Mouse (Mus musculus): ENCODE data around the gene St6galnac1. TPM values are rescaled to one million over a fixed set of nuclear protein-coding genes. Genes with fewer than 3 reads are reported as not detected.
"Not testable (repeated sequence)": the region's sequence is repeated elsewhere in the genome, so short reads cannot be mapped to it uniquely, and the experiment has no call there.

St6galnac1 gene
- polyA plus RNA-seq, 1 experiment from 2014 or later = not detected

DNA sequence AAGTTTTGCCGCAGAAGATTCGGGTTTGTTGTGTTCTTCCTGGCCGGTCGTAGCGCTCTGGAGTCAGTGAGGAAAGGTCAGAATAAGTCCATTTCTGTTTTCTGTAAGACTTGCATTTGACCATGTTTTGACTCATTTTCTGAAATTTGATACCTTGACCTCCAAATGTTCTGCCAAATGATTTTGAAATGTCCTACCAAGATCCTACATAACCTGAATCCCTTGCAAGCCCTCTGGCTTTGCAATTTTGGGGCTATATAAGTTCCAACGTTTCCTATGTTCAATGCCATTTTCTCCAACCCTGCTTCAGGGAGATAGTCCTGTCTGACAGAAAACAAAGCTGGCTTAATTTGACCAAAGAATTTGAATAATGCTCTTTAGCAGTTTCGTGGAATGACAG, 11.0 kb downstream of the St6galnac1 start:
- Histone ChIP-seq H3K9ac (no peak overlapping the region), H3K27me3 (replicated peaks) (no peaks in the 10 kb centered on the region), H3K9me3 (replicated peaks) (no peaks in the 10 kb centered on the region), H3K27ac (ENCODE audit: poor library complexity, severe bottlenecking) (no peak overlapping the region), H3K4me2 (no peak overlapping the region), H3K4me3 (no peak overlapping the region), H3K4me1 (replicated peaks) (no peaks in the 10 kb centered on the region), H3K36me3 (no peaks in the 10 kb centered on the region)
- 86% methylated on average over 7 of the region's 7 CpGs for WGBS
- ATAC-seq (ENCODE audit: insufficient number of reproducible peaks, low FRiP score) = no peak

DNA sequence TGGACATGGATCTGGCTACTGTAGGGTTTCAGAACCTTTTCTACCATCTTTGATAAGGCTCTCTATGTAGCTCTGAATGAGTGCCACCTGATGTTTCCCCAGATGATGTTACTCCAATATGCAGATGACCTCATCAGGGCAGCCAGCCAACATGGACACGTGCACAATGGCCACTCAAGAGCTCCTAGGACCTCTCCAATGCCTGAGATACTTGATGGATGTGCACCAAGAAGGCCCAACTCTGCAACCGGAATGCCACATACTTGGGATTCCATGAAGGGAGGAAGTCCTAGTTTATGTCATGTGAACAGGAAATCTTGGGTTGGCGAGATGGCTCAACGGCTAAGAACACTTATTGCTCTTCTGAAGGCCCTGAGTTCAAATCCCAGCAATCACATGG, 20.1 kb downstream of the St6galnac1 start:
- H3K4me3 ChIP-seq = no peak overlapping the region
- no peak for ATAC-seq (ENCODE audit: insufficient number of reproducible peaks, low FRiP score)
- H3K27me3 ChIP-seq (replicated peaks) = no peaks in the 10 kb centered on the region; the same call in 1 of the 2 replicates
- no peak overlapping the region for H3K27ac ChIP-seq (ENCODE audit: poor library complexity, severe bottlenecking)
- no peaks in the 10 kb centered on the region for H3K4me1 ChIP-seq (replicated peaks)
- 60% methylated on average over 4 of the region's 4 CpGs for WGBS
- no peaks in the 10 kb centered on the region for H3K36me3 ChIP-seq
- no peak overlapping the region for H3K9ac ChIP-seq
- 0 out of 2 replicates have a peak, but pooled peaks cover 5% of the 10 kb centered on the region for H3K9me3 ChIP-seq (replicated peaks)
- no peak overlapping the region for H3K4me2 ChIP-seq

DNA sequence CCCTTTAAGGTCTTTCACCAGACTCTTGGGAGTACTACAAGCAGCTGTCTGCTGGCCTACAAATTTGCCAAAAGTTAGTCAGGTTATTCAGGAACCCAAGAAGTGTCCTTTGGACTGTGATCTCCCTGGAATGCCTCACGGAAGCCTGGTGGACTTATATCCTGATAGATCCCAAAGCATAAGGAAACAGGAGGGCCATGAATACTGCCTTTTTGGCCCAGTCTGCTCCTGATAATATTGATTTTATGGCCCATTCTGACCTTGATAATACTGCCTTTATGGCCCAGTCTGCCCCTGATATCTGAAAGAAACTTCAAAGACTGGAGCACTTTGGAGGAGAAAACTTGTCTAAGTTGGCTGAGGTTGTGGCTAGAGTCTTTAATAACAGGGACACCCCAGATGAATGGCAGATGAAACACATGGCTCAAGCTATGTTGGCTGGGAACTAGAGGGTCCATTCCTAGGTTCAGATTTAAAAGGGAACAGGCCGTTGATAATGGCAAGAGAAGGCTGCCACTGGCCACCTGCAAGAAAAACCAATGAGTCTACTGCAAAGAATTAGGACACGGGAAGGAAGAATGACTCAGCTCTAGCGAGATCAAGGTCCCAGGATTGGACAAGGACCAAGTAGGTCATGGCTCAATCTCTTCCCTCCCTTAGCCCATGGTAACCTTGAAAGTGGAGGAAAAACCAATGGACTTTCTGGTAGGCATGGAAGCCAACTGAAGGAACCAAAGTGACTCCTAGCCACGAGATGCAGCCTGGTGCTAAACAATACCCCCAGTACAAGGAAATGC, 21.4 kb downstream of the St6galnac1 start:
- Histone ChIP-seq H3K4me3 (no peak overlapping the region), H3K36me3 (no peaks in the 10 kb centered on the region), H3K27me3 (replicated peaks) (no peaks in the 10 kb centered on the region; the same call in 1 of the 2 replicates), H3K4me2 (no peak overlapping the region), H3K27ac (ENCODE audit: poor library complexity, severe bottlenecking) (no peak overlapping the region), H3K4me1 (replicated peaks) (no peaks in the 10 kb centered on the region), H3K9ac (no peak overlapping the region), H3K9me3 (replicated peaks) (0 out of 2 replicates have a peak, but pooled peaks cover 2% of the 10 kb centered on the region)
- ATAC-seq (ENCODE audit: insufficient number of reproducible peaks, low FRiP score) = no peak
- 80% methylated on average over 5 of the region's 5 CpGs for WGBS

DNA sequence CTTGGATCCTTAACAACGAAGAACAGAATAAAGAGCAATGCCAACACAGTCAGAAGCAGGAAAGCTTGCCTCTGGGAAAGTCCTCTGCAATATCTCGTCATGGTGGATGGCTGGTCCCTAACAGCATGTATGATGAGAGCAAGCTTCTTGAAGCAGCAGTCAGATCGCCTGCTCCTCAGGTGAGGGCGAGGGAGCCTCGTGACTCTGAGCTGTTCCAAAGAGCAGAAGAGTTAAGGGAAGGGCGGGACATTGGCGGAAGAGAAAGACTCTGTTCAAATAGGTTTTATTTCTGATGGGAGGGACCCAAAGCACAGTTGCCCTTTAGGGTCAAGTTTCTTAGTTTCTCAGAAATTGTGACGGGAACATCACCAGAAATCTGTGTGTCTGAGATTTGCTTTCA, 25.6 kb downstream of the St6galnac1 start:
- no peak overlapping the region for H3K4me3 ChIP-seq
- no peaks in the 10 kb centered on the region; the same call in 1 of the 2 replicates for H3K27me3 ChIP-seq (replicated peaks)
- H3K4me1 ChIP-seq (replicated peaks) = no peaks in the 10 kb centered on the region
- WGBS = 73% methylated on average over 8 of the region's 8 CpGs
- no peak overlapping the region for H3K9ac ChIP-seq
- H3K9me3 ChIP-seq (replicated peaks) = no peaks in the 10 kb centered on the region
- ATAC-seq (ENCODE audit: insufficient number of reproducible peaks, low FRiP score) = no peak
- no peaks in the 10 kb centered on the region for H3K36me3 ChIP-seq
- H3K4me2 ChIP-seq = no peak overlapping the region
- H3K27ac ChIP-seq (ENCODE audit: poor library complexity, severe bottlenecking) = no peak overlapping the region

DNA sequence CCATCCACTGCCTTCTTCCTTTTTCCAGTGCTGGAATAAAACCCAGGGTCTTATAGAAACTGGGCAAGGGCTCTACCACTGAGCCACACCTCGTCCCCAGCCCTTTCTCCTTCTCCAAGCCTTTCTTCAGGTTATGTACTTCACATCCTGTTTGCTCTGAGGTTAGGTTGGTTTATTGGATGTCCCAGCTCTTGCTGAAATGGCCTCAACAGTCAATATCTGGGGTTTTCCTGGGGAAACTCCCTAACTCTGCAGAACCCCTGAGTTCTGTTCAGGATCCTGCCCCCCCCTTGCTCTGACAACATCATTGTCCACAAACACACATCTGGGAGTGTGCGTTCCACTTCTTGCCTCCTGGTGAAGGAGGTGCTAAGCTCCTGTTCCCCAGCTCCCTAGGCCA, 26.6 kb downstream of the St6galnac1 start:
- H3K4me3 ChIP-seq; H3K27ac ChIP-seq (ENCODE audit: poor library complexity, severe bottlenecking); ATAC-seq (ENCODE audit: insufficient number of reproducible peaks, low FRiP score); H3K4me2 ChIP-seq; H3K9ac ChIP-seq; H3K27me3 ChIP-seq (replicated peaks); H3K9me3 ChIP-seq (replicated peaks); H3K36me3 ChIP-seq; H3K4me1 ChIP-seq (replicated peaks): not testable (repeated sequence)
- 79% methylated on average over 2 of the region's 2 CpGs for WGBS

DNA sequence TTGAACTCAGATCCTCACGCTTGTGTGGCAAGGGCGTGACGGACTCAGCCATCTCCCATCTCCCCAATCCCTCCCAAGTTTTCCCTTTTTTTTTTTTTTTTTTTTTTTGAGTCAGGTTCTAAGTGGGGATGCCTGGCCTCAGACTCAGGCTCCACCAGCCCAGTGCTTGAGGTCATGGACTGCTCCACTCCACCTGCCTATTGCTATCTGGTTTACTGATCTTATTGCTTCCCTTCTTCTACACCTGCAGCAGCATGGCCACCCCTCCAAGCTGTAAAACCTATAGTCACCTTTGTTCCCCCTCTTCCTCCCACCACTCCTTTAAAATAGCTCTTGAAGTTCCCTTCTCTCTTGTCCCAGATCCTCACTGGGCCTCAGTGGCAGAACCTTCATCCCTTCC, 28.5 kb downstream of the St6galnac1 start:
- WGBS = 86% methylated on average over 3 of the region's 3 CpGs
- ATAC-seq (ENCODE audit: insufficient number of reproducible peaks, low FRiP score); H3K9me3 ChIP-seq (replicated peaks): not testable (repeated sequence)

DNA sequence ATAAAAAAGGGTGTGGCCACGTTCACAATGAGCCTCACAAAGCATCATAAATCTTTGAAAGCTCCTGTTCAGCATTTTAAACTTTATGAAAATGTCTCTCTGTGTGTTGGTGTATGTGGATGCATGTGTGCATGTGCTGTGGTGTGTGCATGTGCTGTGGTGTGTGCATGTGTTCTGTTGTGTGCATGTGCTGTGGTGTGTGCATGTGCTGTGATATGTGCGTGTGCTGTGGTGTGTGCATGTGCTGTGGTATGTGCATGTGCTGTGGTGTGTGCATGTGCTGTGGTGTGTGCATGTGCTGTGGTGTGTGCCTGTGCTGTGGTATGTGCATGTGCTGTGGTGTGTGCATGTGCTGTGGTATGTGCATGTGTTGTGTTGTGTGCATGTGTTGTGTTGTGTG, 29.9 kb downstream of the St6galnac1 start:
- not testable (repeated sequence) for H3K4me1 ChIP-seq (replicated peaks); H3K9ac ChIP-seq; H3K4me3 ChIP-seq; H3K4me2 ChIP-seq; H3K27ac ChIP-seq (ENCODE audit: poor library complexity, severe bottlenecking); H3K27me3 ChIP-seq (replicated peaks); H3K9me3 ChIP-seq (replicated peaks); H3K36me3 ChIP-seq; ATAC-seq (ENCODE audit: insufficient number of reproducible peaks, low FRiP score)
- 74% methylated on average over 2 of the region's 2 CpGs for WGBS

More for the DNA sequence above, 28.5 kb downstream of the St6galnac1 start:
- not testable (repeated sequence) for H3K4me3 ChIP-seq; H3K4me2 ChIP-seq; H3K27ac ChIP-seq (ENCODE audit: poor library complexity, severe bottlenecking); H3K36me3 ChIP-seq; H3K9ac ChIP-seq; H3K27me3 ChIP-seq (replicated peaks); H3K4me1 ChIP-seq (replicated peaks)

DNA sequence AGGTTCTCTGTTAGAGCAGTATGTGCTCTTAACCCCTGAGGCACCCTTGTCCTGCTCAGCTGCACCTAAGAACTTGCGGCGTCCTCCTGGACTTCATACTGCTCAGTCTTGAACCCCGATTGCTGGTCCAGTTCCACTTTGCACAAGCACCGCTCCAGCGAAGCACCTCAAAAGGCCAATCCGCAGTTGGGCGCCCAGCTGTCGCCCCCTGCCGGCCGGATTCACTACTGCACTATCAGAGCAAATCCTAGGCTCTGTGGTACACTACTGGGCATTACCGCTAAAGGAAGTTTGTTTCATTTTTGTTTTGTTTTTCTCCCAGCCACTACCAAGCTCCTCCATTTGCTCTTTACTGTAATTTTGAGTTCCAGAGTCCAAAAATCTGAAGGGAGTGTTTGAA, 36.9 kb downstream of the St6galnac1 start:
- Histone ChIP-seq H3K9me3 (replicated peaks) (peaks cover 9% of the 10 kb centered on the region), H3K4me2 (no peak overlapping the region), H3K4me3 (no peak overlapping the region), H3K36me3 (no peaks in the 10 kb centered on the region), H3K27me3 (replicated peaks) (no peaks in the 10 kb centered on the region), H3K9ac (no peak overlapping the region), H3K27ac (ENCODE audit: poor library complexity, severe bottlenecking) (no peak overlapping the region), H3K4me1 (replicated peaks) (no peaks in the 10 kb centered on the region)
- ATAC-seq (ENCODE audit: insufficient number of reproducible peaks, low FRiP score) = no peak
- WGBS = 40% methylated on average over 11 of the region's 11 CpGs

DNA sequence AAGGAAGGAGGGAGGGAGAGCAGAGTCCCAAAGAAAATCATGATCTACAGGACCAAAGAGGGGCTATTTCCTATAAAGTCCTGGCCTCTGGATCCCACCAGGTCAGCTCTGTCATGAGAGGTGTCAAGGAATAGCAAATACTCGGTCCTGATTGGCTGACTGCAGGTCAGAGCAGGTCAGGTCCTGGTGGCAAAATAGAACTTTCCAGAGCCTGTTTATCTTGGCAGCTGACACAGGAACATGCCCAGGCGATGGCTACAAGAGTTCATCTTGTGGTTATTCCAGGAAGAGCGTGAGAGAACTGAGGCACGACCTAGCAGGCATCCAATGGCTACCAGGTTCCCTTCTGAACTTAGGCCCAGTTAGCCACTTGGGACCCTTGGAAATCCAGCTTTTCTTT, 42.8 kb downstream of the St6galnac1 start:
- no peaks in the 10 kb centered on the region for H3K27me3 ChIP-seq (replicated peaks)
- no peak overlapping the region for H3K27ac ChIP-seq (ENCODE audit: poor library complexity, severe bottlenecking)
- no peak overlapping the region for H3K4me3 ChIP-seq
- no peak for ATAC-seq (ENCODE audit: insufficient number of reproducible peaks, low FRiP score)
- WGBS = 70% methylated on average over 4 of the region's 4 CpGs
- peaks cover 9% of the 10 kb centered on the region for H3K9me3 ChIP-seq (replicated peaks)
- H3K4me1 ChIP-seq (replicated peaks) = no peaks in the 10 kb centered on the region
- H3K4me2 ChIP-seq = no peak overlapping the region
- no peaks in the 10 kb centered on the region for H3K36me3 ChIP-seq
- no peak overlapping the region for H3K9ac ChIP-seq

DNA sequence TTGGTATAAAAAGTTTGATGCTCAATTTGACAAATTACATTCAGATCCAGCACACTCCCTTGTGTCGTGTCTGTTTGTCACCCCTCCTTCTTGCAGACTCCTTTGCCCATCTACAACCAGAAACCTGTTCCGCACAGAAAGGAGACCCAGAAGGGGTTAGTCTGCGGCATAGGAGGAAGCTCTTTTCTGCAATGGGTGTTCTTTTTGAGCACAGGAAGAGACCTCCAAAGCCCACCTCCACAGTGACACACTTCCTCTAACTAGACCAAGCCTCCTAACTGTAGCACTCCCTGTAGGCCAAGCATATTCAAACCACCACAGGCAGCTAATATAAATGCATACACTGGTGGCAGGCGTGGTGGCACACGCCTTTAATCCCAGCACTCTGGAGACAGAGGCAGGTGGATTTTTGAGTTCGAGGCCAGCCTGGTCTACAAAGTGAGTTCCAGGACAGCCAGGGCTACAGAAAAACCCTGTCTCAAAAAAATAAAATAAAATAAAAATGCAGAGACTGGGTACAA, 44.2 kb downstream of the St6galnac1 start:
- not testable (repeated sequence) for H3K4me1 ChIP-seq (replicated peaks); H3K9ac ChIP-seq; H3K27ac ChIP-seq (ENCODE audit: poor library complexity, severe bottlenecking); H3K4me3 ChIP-seq; ATAC-seq (ENCODE audit: insufficient number of reproducible peaks, low FRiP score); H3K9me3 ChIP-seq (replicated peaks); H3K36me3 ChIP-seq; H3K4me2 ChIP-seq; H3K27me3 ChIP-seq (replicated peaks)
- WGBS = 85% methylated on average over 6 of the region's 6 CpGs

DNA sequence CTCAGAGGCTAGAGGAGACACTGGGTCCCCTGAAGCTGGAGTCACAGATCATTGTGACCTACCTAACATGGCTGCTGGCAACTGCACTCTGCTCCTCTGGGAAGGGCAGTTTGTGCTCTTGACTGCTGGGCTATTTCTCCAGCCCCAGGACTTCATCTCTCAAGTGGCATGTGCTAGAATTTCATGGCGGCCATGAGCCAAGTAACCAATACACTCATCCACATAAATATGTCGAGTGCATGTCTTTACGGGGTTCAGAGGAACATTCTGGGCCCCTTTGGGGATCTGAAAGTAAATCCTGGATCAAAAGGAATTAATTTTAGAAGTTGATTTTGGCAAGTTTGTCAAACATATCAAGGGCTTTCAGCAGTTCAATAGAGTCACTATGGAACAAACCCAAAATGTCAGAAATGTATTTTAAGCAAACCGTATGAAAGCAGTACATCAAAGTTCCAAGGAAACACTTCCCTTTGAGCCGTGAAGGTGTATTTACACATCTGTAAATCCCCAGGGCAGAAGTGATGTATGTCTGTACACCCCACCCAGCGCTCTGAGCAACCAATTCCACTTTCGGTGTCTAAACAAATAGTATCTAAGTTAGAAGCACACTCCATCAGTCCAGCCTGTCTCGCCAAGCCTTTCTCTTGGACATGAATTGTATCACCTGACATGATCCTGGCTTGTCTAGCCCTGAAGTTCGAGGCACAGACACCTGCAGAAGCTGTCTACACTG, 45.9 kb downstream of the St6galnac1 start:
- H3K4me2 ChIP-seq = no peak overlapping the region
- 83% methylated on average over 9 of the region's 9 CpGs for WGBS
- H3K4me3 ChIP-seq = no peak overlapping the region
- ATAC-seq (ENCODE audit: insufficient number of reproducible peaks, low FRiP score) = no peak
- no peaks in the 10 kb centered on the region for H3K27me3 ChIP-seq (replicated peaks)
- H3K9me3 ChIP-seq (replicated peaks) = no peaks in the 10 kb centered on the region
- no peak overlapping the region for H3K27ac ChIP-seq (ENCODE audit: poor library complexity, severe bottlenecking)
- no peak overlapping the region for H3K9ac ChIP-seq
- no peaks in the 10 kb centered on the region for H3K4me1 ChIP-seq (replicated peaks)
- no peaks in the 10 kb centered on the region for H3K36me3 ChIP-seq

Measured in heart, embryonic 12.5 days (tissue).